Mouse (Mus musculus): ENCODE results near the gene Sparc. TPM values are rescaled to one million over a fixed set of nuclear protein-coding genes. Genes with fewer than 3 reads are reported as not detected.

Gene Sparc
- polyA plus RNA-seq, 1 experiment from 2014 or later = 814 TPM

DNA sequence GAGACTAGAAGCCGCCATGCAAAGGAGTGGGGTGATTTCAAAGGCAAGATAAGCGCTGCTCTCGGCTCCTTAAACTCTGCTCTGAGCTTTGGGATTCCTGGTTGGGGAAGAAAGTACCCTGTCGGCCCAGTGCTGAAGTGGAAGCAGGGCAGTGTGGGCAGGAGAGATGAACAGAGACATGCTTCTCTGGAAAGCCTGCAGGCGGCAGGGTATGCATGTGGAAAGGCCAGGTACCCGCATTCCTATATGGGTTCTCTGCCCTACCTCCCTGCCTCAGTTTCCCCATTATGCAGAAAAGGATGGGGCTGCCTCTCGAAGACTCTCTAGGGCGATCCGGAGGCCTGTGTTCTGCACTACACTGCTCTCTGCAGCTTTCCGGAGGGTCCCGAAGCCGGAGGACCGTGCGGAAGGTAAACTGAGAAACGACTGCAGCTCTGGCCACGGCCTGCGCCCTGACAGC lies 37.6 kb upstream of the Sparc start:
- Histone ChIP-seq H3K9me3 (no peaks in the 10 kb centered on the region), H3K4me3 (peak overlapping the region; percentile 57), H3K9ac (peak overlapping the region; percentile 56), H3K4me2 (replicated peaks) (peak overlapping the region; percentile 76), H3K27ac (peak overlapping the region; percentile 59), H3K4me1 (peaks cover 12% of the 10 kb centered on the region; the same call in 1 of the 2 replicates), H3K36me3 (no peaks in the 10 kb centered on the region), H3K27me3 (no peaks in the 10 kb centered on the region)
- under 1% methylated on average over 17 of the region's 17 CpGs for WGBS
- ATAC-seq (ENCODE audit: insufficient number of reproducible peaks, insufficient read depth, low FRiP score, low TSS enrichment) = peak; percentile 58; the same call in 1 of the 2 replicates

GRCm38 (mm10) chr11:55459850-55460558 lies 37.0 kb upstream of the Sparc start:
- no peak for ATAC-seq (ENCODE audit: insufficient number of reproducible peaks, insufficient read depth, low FRiP score, low TSS enrichment)
- Histone ChIP-seq H3K4me1 (peaks cover 12% of the 10 kb centered on the region; the same call in 1 of the 2 replicates), H3K27ac (peak overlapping the region; percentile 59), H3K4me2 (replicated peaks) (peak overlapping the region; percentile 76), H3K4me3 (peak overlapping the region; percentile 57), H3K36me3 (0 out of 2 replicates have a peak, but pooled peaks cover 2% of the 10 kb centered on the region), H3K27me3 (no peaks in the 10 kb centered on the region), H3K9ac (peak overlapping the region; percentile 56), H3K9me3 (no peaks in the 10 kb centered on the region)
- WGBS = 21% methylated on average over 3 of the region's 3 CpGs

GRCm38 (mm10) chr11:55458501-55458900 lies 35.5 kb upstream of the Sparc start:
- Histone ChIP-seq H3K36me3 (0 out of 2 replicates have a peak, but pooled peaks cover 16% of the 10 kb centered on the region), H3K27ac (no peak overlapping the region), H3K4me3 (no peak overlapping the region), H3K9me3 (no peaks in the 10 kb centered on the region), H3K27me3 (no peaks in the 10 kb centered on the region), H3K4me2 (replicated peaks) (no peak overlapping the region), H3K9ac (no peak overlapping the region), H3K4me1 (peaks cover 12% of the 10 kb centered on the region; the same call in 1 of the 2 replicates)
- 43% methylated on average over 4 of the region's 4 CpGs for WGBS
- no peak for ATAC-seq (ENCODE audit: insufficient number of reproducible peaks, insufficient read depth, low FRiP score, low TSS enrichment)

DNA sequence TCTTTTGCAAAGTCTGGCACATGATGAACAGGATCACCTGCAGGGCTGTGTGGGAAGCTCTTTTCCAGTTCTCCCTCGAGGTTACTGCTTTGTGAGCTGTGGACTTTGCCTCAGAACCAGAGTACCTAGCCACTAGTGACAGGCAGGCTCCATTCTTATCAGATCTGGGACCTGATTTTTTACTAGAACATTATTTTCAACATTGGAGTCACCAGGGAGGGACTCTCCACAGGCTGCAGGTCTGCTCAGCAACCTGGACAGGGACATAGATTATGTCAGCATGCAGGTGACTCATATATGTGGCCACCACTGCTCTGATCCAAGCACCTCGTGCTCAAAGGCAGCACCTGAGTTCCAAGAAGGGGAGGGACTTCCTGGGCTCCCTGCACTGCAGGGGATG lies 32.2 kb upstream of the Sparc start:
- no peak overlapping the region for H3K27ac ChIP-seq
- H3K27me3 ChIP-seq = no peaks in the 10 kb centered on the region
- ATAC-seq (ENCODE audit: insufficient number of reproducible peaks, insufficient read depth, low FRiP score, low TSS enrichment) = no peak
- no peak overlapping the region for H3K4me3 ChIP-seq
- H3K9me3 ChIP-seq = no peaks in the 10 kb centered on the region
- WGBS = 78% methylated on average over 2 of the region's 2 CpGs
- H3K4me1 ChIP-seq = peaks cover 10% of the 10 kb centered on the region; the same call in 1 of the 2 replicates
- no peak overlapping the region for H3K9ac ChIP-seq
- H3K36me3 ChIP-seq = peaks cover 34% of the 10 kb centered on the region
- H3K4me2 ChIP-seq (replicated peaks) = no peak overlapping the region

GRCm38 (mm10) chr11:55453640-55454039 lies 30.7 kb upstream of the Sparc start:
- no peak for ATAC-seq (ENCODE audit: insufficient number of reproducible peaks, insufficient read depth, low FRiP score, low TSS enrichment)
- peaks cover 47% of the 10 kb centered on the region for H3K36me3 ChIP-seq

DNA sequence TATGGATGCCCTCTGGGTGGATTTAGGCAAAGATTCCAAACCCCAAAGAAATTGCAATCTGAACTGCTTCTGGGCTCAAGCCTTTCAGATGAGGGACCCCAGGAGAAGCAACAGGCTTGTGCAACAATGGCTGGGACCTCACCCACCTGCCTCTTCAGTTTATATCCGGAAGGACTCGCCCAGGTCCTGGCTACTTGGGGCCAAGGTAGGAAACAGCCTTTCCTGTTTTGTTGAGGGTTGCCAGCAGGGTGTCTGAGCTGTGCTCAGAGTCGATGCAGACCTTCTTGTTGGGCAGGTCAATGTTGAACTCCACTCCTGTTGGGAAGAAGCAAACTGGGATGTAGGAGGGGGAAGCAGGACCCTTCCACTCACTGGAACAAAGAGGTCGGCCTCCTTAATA lies 27.3 kb upstream of the Sparc start:
- Histone ChIP-seq H3K9ac (no peak overlapping the region), H3K4me1 (0 out of 2 replicates have a peak, but pooled peaks cover 2% of the 10 kb centered on the region), H3K27ac (no peak overlapping the region), H3K27me3 (no peaks in the 10 kb centered on the region), H3K4me3 (no peak overlapping the region), H3K36me3 (peaks cover 53% of the 10 kb centered on the region), H3K9me3 (no peaks in the 10 kb centered on the region), H3K4me2 (replicated peaks) (no peak overlapping the region)
- 75% methylated on average over 4 of the region's 4 CpGs for WGBS
- no peak for ATAC-seq (ENCODE audit: insufficient number of reproducible peaks, insufficient read depth, low FRiP score, low TSS enrichment)

More at GRCm38 (mm10) chr11:55453640-55454039, 30.7 kb upstream of the Sparc start:
- Histone ChIP-seq H3K4me1 (no peaks in the 10 kb centered on the region), H3K9me3 (no peaks in the 10 kb centered on the region), H3K4me2 (replicated peaks) (no peak overlapping the region), H3K27me3 (no peaks in the 10 kb centered on the region), H3K9ac (no peak overlapping the region), H3K4me3 (no peak overlapping the region), H3K27ac (no peak overlapping the region)
- 89% methylated on average over 4 of the region's 4 CpGs for WGBS

GRCm38 (mm10) chr11:55449531-55449930 lies 26.5 kb upstream of the Sparc start:
- no peak for ATAC-seq (ENCODE audit: insufficient number of reproducible peaks, insufficient read depth, low FRiP score, low TSS enrichment)
- WGBS = 85% methylated on average over 7 of the region's 7 CpGs
- Histone ChIP-seq H3K27ac (no peak overlapping the region), H3K4me3 (no peak overlapping the region), H3K36me3 (peaks cover 46% of the 10 kb centered on the region), H3K4me2 (replicated peaks) (no peak overlapping the region), H3K27me3 (no peaks in the 10 kb centered on the region), H3K4me1 (0 out of 2 replicates have a peak, but pooled peaks cover 2% of the 10 kb centered on the region), H3K9ac (no peak overlapping the region), H3K9me3 (no peaks in the 10 kb centered on the region)

GRCm38 (mm10) chr11:55446579-55446978 lies 23.6 kb upstream of the Sparc start:
- Histone ChIP-seq H3K36me3 (peaks cover 29% of the 10 kb centered on the region), H3K4me2 (replicated peaks) (no peak overlapping the region), H3K27ac (no peak overlapping the region), H3K4me1 (0 out of 2 replicates have a peak, but pooled peaks cover 2% of the 10 kb centered on the region), H3K9ac (no peak overlapping the region), H3K9me3 (no peaks in the 10 kb centered on the region), H3K4me3 (no peak overlapping the region), H3K27me3 (no peaks in the 10 kb centered on the region)
- WGBS = 28% methylated on average over 4 of the region's 4 CpGs
- ATAC-seq (ENCODE audit: insufficient number of reproducible peaks, insufficient read depth, low FRiP score, low TSS enrichment) = peak; percentile 74; the same call in 1 of the 2 replicates

DNA sequence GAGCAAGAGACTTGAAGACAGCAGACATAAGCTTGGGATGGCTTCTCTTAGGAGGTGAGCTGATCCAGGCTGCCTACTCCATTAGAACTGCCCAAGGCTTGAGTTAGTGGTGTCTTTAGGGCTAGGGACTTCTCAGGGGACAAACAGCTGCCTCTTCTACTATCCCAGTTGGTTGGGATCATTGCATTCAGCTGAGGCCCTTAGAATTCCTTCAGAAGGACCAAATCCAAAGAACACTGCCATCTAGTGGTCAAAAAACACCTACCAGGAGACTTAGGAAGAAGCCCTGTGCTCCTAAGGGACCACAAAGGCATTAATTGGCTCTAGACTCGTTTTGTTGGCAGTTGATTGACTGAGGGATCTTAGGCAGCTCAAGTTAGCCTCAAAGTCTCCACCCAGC lies 21.8 kb upstream of the Sparc start:
- WGBS = 0% methylated on average over 1 of the region's 1 CpGs
- ATAC-seq (ENCODE audit: insufficient number of reproducible peaks, insufficient read depth, low FRiP score, low TSS enrichment) = no peak
- no peak overlapping the region for H3K4me3 ChIP-seq

DNA sequence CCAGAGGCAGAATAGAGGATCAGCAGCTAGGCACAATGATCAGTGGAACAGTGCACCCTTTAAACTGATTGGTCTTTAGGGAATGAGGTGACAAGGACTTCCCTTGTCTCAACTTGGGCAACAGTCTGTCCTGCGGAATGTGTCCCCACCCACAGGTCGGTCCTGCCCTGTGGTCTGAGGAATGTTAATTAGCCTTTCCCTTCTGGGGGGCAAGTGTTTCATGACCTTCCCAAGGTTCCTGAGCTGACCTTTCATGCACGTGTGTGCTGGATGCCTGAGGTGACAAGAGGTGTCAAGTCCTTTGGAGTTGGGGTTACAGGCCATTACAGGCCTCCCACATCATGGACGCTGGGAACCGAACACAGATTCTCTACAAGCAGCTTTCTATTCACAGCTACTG lies 16.7 kb upstream of the Sparc start:
- no peak overlapping the region for H3K27ac ChIP-seq
- no peaks in the 10 kb centered on the region for H3K36me3 ChIP-seq
- no peaks in the 10 kb centered on the region for H3K9me3 ChIP-seq
- no peaks in the 10 kb centered on the region for H3K27me3 ChIP-seq
- no peak overlapping the region for H3K9ac ChIP-seq
- no peaks in the 10 kb centered on the region for H3K4me1 ChIP-seq
- 42% methylated on average over 5 of the region's 5 CpGs for WGBS
- ATAC-seq (ENCODE audit: insufficient number of reproducible peaks, insufficient read depth, low FRiP score, low TSS enrichment) = no peak
- H3K4me3 ChIP-seq = no peak overlapping the region
- H3K4me2 ChIP-seq (replicated peaks) = no peak overlapping the region

More for the DNA sequence above, 21.8 kb upstream of the Sparc start:
- Histone ChIP-seq H3K27ac (no peak overlapping the region), H3K9ac (no peak overlapping the region), H3K4me2 (replicated peaks) (no peak overlapping the region), H3K36me3 (peaks cover 16% of the 10 kb centered on the region; the same call in 1 of the 2 replicates), H3K27me3 (no peaks in the 10 kb centered on the region), H3K9me3 (no peaks in the 10 kb centered on the region), H3K4me1 (0 out of 2 replicates have a peak, but pooled peaks cover 2% of the 10 kb centered on the region)

DNA sequence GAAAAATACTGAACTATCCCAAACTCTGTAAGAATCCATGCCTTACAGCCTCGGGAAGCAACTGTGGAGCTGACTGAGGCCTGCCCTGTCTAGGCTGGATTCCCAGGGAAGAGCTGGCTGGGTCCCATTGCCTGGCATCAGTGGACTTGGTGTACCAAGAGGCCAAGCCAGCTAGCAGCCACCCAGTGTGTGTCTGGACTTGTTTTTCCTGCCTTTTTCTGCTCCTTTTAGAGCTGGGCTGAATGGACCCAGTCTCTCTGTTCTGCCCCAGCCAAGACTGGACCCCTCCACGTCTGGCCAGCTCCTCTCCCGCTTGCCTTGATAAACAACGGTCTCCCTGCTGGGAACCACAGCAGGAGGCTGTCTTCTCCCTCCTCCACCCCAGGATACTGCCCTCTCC lies 15.0 kb upstream of the Sparc start:
- Histone ChIP-seq H3K27ac (no peak overlapping the region), H3K27me3 (no peaks in the 10 kb centered on the region)
- WGBS = 41% methylated on average over 4 of the region's 4 CpGs

GRCm38 (mm10) chr11:55436089-55436488 lies 13.1 kb upstream of the Sparc start:
- WGBS = 81% methylated on average over 6 of the region's 6 CpGs
- no peaks in the 10 kb centered on the region for H3K4me1 ChIP-seq
- H3K9ac ChIP-seq = no peak overlapping the region
- no peaks in the 10 kb centered on the region for H3K9me3 ChIP-seq
- no peaks in the 10 kb centered on the region for H3K27me3 ChIP-seq
- H3K4me2 ChIP-seq (replicated peaks) = no peak overlapping the region
- H3K4me3 ChIP-seq = no peak overlapping the region
- ATAC-seq (ENCODE audit: insufficient number of reproducible peaks, insufficient read depth, low FRiP score, low TSS enrichment) = no peak
- H3K27ac ChIP-seq = no peak overlapping the region
- H3K36me3 ChIP-seq = no peaks in the 10 kb centered on the region

More for the DNA sequence above, 15.0 kb upstream of the Sparc start:
- Histone ChIP-seq H3K4me1 (no peaks in the 10 kb centered on the region), H3K9me3 (no peaks in the 10 kb centered on the region), H3K9ac (no peak overlapping the region), H3K36me3 (no peaks in the 10 kb centered on the region), H3K4me2 (replicated peaks) (no peak overlapping the region), H3K4me3 (no peak overlapping the region)
- ATAC-seq (ENCODE audit: insufficient number of reproducible peaks, insufficient read depth, low FRiP score, low TSS enrichment) = no peak

Measured in embryonic facial prominence, embryonic 12.5 days (tissue).